Mouse (Mus musculus): ENCODE data around the gene Mapkapk3. TPM values are rescaled to one million over a fixed set of nuclear protein-coding genes. Genes with fewer than 3 reads are reported as not detected.

The Mapkapk3 gene
- polyA plus RNA-seq, 1 experiment from 2014 or later, result 1.4 TPM

DNA sequence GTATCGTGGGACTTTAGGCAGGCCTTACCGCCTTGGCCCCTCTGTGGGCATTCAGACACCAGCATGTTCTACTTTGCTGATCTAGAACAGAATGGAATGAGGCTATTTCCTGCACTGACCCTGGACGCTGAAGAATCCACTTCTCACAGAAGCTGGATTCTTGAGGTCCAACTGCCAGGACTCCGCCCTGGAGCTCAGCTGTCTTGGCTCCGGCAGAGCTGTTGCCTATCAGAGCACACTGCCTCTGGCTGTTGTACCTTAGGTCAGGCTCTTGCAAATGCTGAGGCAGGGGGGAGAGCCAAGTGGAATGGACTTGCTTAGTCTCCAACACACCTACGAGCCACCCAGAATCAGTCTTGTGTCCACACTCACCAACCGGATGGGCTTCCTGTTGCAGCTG, 36.2 kb upstream of the Mapkapk3 start:
- Histone ChIP-seq H3K4me1 (replicated peaks; ENCODE audit: control insufficient read depth, insufficient read depth, low read length) (0 out of 2 replicates have a peak, but pooled peaks cover 3% of the 10 kb centered on the region), H3K27me3 (replicated peaks; ENCODE audit: control insufficient read depth, insufficient read depth, low read length) (no peaks in the 10 kb centered on the region), H3K4me3 (replicated peaks; ENCODE audit: low read length) (no peak overlapping the region), H3K4me2 (ENCODE audit: low read length) (no peak overlapping the region), H3K27ac (ENCODE audit: low read length) (no peak overlapping the region), H3K9ac (replicated peaks; ENCODE audit: low read depth, low read length) (no peak overlapping the region), H3K9me3 (ENCODE audit: control insufficient read depth, low read length) (no peaks in the 10 kb centered on the region), H3K36me3 (ENCODE audit: control insufficient read depth, insufficient read depth) (no peaks in the 10 kb centered on the region)
- ATAC-seq, result no peak
- WGBS, result 89% methylated on average over 7 of the region's 7 CpGs

- WGBS, result 71% methylated on average over 4 of the region's 4 CpGs
- no peaks in the 10 kb centered on the region for H3K36me3 ChIP-seq (ENCODE audit: control insufficient read depth, insufficient read depth)
- H3K27me3 ChIP-seq (replicated peaks; ENCODE audit: control insufficient read depth, insufficient read depth, low read length), result no peaks in the 10 kb centered on the region
- no peaks in the 10 kb centered on the region for H3K9me3 ChIP-seq (ENCODE audit: control insufficient read depth, low read length)
- no peak overlapping the region for H3K27ac ChIP-seq (ENCODE audit: low read length)
- ATAC-seq, result no peak
- H3K4me1 ChIP-seq (replicated peaks; ENCODE audit: control insufficient read depth, insufficient read depth, low read length), result 0 out of 2 replicates have a peak, but pooled peaks cover 3% of the 10 kb centered on the region
- no peak overlapping the region for H3K9ac ChIP-seq (replicated peaks; ENCODE audit: low read depth, low read length)
- no peak overlapping the region for H3K4me3 ChIP-seq (replicated peaks; ENCODE audit: low read length)
- H3K4me2 ChIP-seq (ENCODE audit: low read length), result no peak overlapping the region
Measured at GRCm38 (mm10) chr9:107324799-107325561, 35.3 kb upstream of the Mapkapk3 start.

GRCm38 (mm10) chr9:107323558-107323957, 33.9 kb upstream of the Mapkapk3 start:
- Histone ChIP-seq H3K4me2 (ENCODE audit: low read length) (no peak overlapping the region), H3K36me3 (ENCODE audit: control insufficient read depth, insufficient read depth) (no peaks in the 10 kb centered on the region), H3K27ac (ENCODE audit: low read length) (no peak overlapping the region), H3K4me1 (replicated peaks; ENCODE audit: control insufficient read depth, insufficient read depth, low read length) (0 out of 2 replicates have a peak, but pooled peaks cover 3% of the 10 kb centered on the region), H3K9ac (replicated peaks; ENCODE audit: low read depth, low read length) (no peak overlapping the region), H3K27me3 (replicated peaks; ENCODE audit: control insufficient read depth, insufficient read depth, low read length) (no peaks in the 10 kb centered on the region), H3K4me3 (replicated peaks; ENCODE audit: low read length) (no peak overlapping the region), H3K9me3 (ENCODE audit: control insufficient read depth, low read length) (no peaks in the 10 kb centered on the region)
- ATAC-seq, result no peak
- WGBS, result 60% methylated on average over 6 of the region's 6 CpGs

DNA sequence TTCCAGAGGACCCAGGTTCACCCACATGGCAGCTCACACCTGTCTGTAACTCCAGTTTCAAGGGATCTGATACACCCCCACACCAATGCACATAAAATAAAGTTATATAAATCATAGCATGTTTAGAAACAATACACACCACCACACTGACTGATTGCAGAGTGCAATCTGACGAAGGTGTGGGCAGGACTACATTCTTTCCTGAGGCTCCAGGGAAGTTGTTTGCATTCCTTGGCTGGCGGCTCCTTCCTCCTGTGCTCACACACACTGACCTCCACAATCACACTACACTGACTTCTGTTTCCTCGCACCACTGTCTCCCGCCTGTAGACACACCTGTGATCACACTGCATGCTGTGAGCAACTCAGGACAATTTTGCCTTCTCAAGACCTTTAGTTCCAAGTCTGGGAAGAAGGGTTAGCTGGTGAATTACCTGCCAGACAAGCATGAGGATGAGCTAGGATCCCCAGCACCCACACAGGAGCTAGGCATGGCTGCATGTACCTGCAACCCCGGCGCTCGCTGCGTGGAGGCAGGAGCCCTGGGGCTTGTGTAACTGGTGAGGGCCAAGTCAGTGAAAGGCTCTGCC, 32.9 kb upstream of the Mapkapk3 start:
- H3K9ac ChIP-seq (replicated peaks; ENCODE audit: low read depth, low read length), result no peak overlapping the region
- no peak for ATAC-seq
- H3K36me3 ChIP-seq (ENCODE audit: control insufficient read depth, insufficient read depth), result no peaks in the 10 kb centered on the region
- H3K27me3 ChIP-seq (replicated peaks; ENCODE audit: control insufficient read depth, insufficient read depth, low read length), result no peaks in the 10 kb centered on the region
- no peaks in the 10 kb centered on the region for H3K9me3 ChIP-seq (ENCODE audit: control insufficient read depth, low read length)
- H3K4me3 ChIP-seq (replicated peaks; ENCODE audit: low read length), result no peak overlapping the region
- H3K4me2 ChIP-seq (ENCODE audit: low read length), result no peak overlapping the region
- H3K27ac ChIP-seq (ENCODE audit: low read length), result no peak overlapping the region
- 90% methylated on average over 8 of the region's 8 CpGs for WGBS
- H3K4me1 ChIP-seq (replicated peaks; ENCODE audit: control insufficient read depth, insufficient read depth, low read length), result 0 out of 2 replicates have a peak, but pooled peaks cover 3% of the 10 kb centered on the region

DNA sequence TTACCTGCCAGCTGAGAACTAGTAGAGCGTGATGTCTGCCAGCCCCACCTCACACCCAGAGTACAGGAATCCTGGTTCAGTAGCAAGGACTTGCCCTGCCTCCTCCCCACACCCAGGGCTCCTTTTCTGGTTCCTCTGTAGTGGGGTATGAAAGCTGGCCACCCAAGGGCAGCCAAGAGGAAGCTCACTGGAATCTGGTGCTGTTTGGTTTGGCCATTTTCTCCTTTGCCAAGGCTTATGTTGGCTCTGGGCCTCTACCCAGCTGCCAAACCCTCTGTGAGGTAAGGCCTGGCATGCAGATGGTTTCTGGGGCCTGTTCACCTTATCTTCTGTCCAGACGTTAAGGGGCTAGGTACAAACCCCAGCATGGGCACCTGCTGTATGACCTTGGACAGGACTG, 26.1 kb upstream of the Mapkapk3 start:
- no peak overlapping the region for H3K4me3 ChIP-seq (replicated peaks; ENCODE audit: low read length)
- no peak overlapping the region for H3K27ac ChIP-seq (ENCODE audit: low read length)
- no peaks in the 10 kb centered on the region for H3K4me1 ChIP-seq (replicated peaks; ENCODE audit: control insufficient read depth, insufficient read depth, low read length)
- no peak overlapping the region for H3K9ac ChIP-seq (replicated peaks; ENCODE audit: low read depth, low read length)
- ATAC-seq, result no peak
- H3K9me3 ChIP-seq (ENCODE audit: control insufficient read depth, low read length), result no peaks in the 10 kb centered on the region
- WGBS, result 81% methylated on average over 2 of the region's 2 CpGs
- no peak overlapping the region for H3K4me2 ChIP-seq (ENCODE audit: low read length)
- H3K36me3 ChIP-seq (ENCODE audit: control insufficient read depth, insufficient read depth), result no peaks in the 10 kb centered on the region
- H3K27me3 ChIP-seq (replicated peaks; ENCODE audit: control insufficient read depth, insufficient read depth, low read length), result no peaks in the 10 kb centered on the region

GRCm38 (mm10) chr9:107313926-107314325, 24.2 kb upstream of the Mapkapk3 start:
- Histone ChIP-seq H3K4me2 (ENCODE audit: low read length) (no peak overlapping the region), H3K9ac (replicated peaks; ENCODE audit: low read depth, low read length) (no peak overlapping the region), H3K9me3 (ENCODE audit: control insufficient read depth, low read length) (no peaks in the 10 kb centered on the region), H3K27me3 (replicated peaks; ENCODE audit: control insufficient read depth, insufficient read depth, low read length) (no peaks in the 10 kb centered on the region), H3K4me1 (replicated peaks; ENCODE audit: control insufficient read depth, insufficient read depth, low read length) (no peaks in the 10 kb centered on the region), H3K27ac (ENCODE audit: low read length) (no peak overlapping the region), H3K36me3 (ENCODE audit: control insufficient read depth, insufficient read depth) (no peaks in the 10 kb centered on the region), H3K4me3 (replicated peaks; ENCODE audit: low read length) (no peak overlapping the region)
- ATAC-seq, result no peak
- 76% methylated on average over 3 of the region's 3 CpGs for WGBS

GRCm38 (mm10) chr9:107312811-107313584, 23.3 kb upstream of the Mapkapk3 start:
- no peaks in the 10 kb centered on the region for H3K9me3 ChIP-seq (ENCODE audit: control insufficient read depth, low read length)
- no peak overlapping the region for H3K4me2 ChIP-seq (ENCODE audit: low read length)
- H3K27ac ChIP-seq (ENCODE audit: low read length), result no peak overlapping the region
- 69% methylated on average over 10 of the region's 10 CpGs for WGBS
- H3K9ac ChIP-seq (replicated peaks; ENCODE audit: low read depth, low read length), result no peak overlapping the region
- H3K36me3 ChIP-seq (ENCODE audit: control insufficient read depth, insufficient read depth), result no peaks in the 10 kb centered on the region
- H3K4me1 ChIP-seq (replicated peaks; ENCODE audit: control insufficient read depth, insufficient read depth, low read length), result no peaks in the 10 kb centered on the region
- H3K27me3 ChIP-seq (replicated peaks; ENCODE audit: control insufficient read depth, insufficient read depth, low read length), result no peaks in the 10 kb centered on the region
- no peak for ATAC-seq
- no peak overlapping the region for H3K4me3 ChIP-seq (replicated peaks; ENCODE audit: low read length)

DNA sequence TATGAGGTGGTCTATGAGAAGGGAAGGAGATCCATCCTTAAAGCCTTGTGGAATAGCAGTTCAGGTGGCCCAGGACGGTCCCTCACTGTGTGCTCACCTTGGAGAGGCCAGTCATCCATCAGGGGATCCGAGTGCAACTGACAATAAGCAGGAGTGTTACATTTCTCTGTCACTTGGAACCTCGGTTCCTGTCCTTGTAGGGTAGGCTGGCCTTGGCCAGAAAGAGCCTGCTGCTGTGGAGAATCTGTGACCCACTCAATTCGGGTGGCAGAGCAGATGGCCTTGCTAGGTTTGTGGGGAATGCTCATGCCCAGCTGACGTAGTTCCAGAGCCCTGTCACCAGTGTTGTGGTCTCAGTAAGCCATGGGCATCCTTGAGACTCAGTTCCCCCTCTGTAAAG, 19.9 kb upstream of the Mapkapk3 start:
- no peak overlapping the region for H3K9ac ChIP-seq (replicated peaks; ENCODE audit: low read depth, low read length)
- H3K36me3 ChIP-seq (ENCODE audit: control insufficient read depth, insufficient read depth), result no peaks in the 10 kb centered on the region
- no peaks in the 10 kb centered on the region for H3K9me3 ChIP-seq (ENCODE audit: control insufficient read depth, low read length)
- no peaks in the 10 kb centered on the region for H3K4me1 ChIP-seq (replicated peaks; ENCODE audit: control insufficient read depth, insufficient read depth, low read length)
- no peaks in the 10 kb centered on the region for H3K27me3 ChIP-seq (replicated peaks; ENCODE audit: control insufficient read depth, insufficient read depth, low read length)
- H3K4me3 ChIP-seq (replicated peaks; ENCODE audit: low read length), result no peak overlapping the region
- no peak overlapping the region for H3K27ac ChIP-seq (ENCODE audit: low read length)
- WGBS, result 72% methylated on average over 5 of the region's 5 CpGs
- H3K4me2 ChIP-seq (ENCODE audit: low read length), result no peak overlapping the region
- no peak for ATAC-seq

DNA sequence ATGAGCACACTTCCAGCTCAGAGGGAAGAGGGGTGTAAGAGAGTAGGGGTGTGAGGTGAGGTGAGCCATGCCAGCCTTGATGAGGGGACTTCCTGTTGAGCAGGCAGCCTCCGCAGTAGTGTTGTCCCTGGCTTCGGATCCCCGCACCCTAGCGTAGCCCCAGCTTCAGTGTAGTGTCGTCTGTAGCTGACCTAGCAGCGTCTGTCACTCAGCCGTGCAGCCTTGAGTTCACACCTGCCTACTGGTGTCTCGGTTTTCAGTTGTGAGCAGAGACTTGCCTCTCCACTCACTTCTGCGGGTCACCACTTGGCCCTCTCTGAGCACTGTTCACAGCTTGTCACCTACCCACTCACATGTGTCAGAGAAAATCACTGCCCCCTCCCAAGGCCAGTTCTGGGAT, 19.5 kb upstream of the Mapkapk3 start:
- Histone ChIP-seq H3K27ac (ENCODE audit: low read length) (no peak overlapping the region), H3K4me2 (ENCODE audit: low read length) (no peak overlapping the region), H3K4me1 (replicated peaks; ENCODE audit: control insufficient read depth, insufficient read depth, low read length) (no peaks in the 10 kb centered on the region), H3K9ac (replicated peaks; ENCODE audit: low read depth, low read length) (no peak overlapping the region), H3K27me3 (replicated peaks; ENCODE audit: control insufficient read depth, insufficient read depth, low read length) (no peaks in the 10 kb centered on the region), H3K4me3 (replicated peaks; ENCODE audit: low read length) (no peak overlapping the region), H3K36me3 (ENCODE audit: control insufficient read depth, insufficient read depth) (no peaks in the 10 kb centered on the region), H3K9me3 (ENCODE audit: control insufficient read depth, low read length) (no peaks in the 10 kb centered on the region)
- 86% methylated on average over 9 of the region's 9 CpGs for WGBS
- ATAC-seq, result no peak
